Mouse (Mus musculus) intestine, embryonic 14.5 days (tissue): ENCODE measurements around the gene Vwa3a. TPM values are rescaled to one million over a fixed set of nuclear protein-coding genes. Genes with fewer than 3 reads are reported as not detected.

Experiments used
- ATAC-seq: fragments of 200-750 bp; cut with Nextera tagmentation; replicated peaks from 2 replicates; pipeline ENCODE4 v1.8.0; 2017; ENCODE audit warnings: low read depth, moderate number of reproducible peaks, moderate TSS enrichment, moderate library complexity; ENCODE audit not compliant: low FRiP score, low TSS enrichment
- DNase-seq: peaks from one replicate; pipeline ENCODE4 v3.0.0-alpha.2; 2018; ENCODE audit warnings: low spot score
- H3K27ac ChIP-seq: fragments of 300-500 bp; sonication (generic); 2 replicates; pipeline ENCODE4 v1.5.1; 2014; ENCODE audit warnings: low read depth, mild to moderate bottlenecking, control low read depth
- H3K27me3 ChIP-seq: fragments of 300-500 bp; sonication (generic); replicated peaks from 2 replicates; pipeline ENCODE4 v1.6.1; 2014; ENCODE audit warnings: low read length, control low read depth; ENCODE audit not compliant: control insufficient read depth, insufficient read depth
- H3K36me3 ChIP-seq: fragments of 300-500 bp; sonication (generic); 2 replicates; pipeline ENCODE4 v1.6.1; 2014; ENCODE audit warnings: low read length, control low read depth; ENCODE audit not compliant: control insufficient read depth, insufficient read depth
- H3K4me1 ChIP-seq: fragments of 300-500 bp; sonication (generic); replicated peaks from 2 replicates; pipeline ENCODE4 v1.6.1; 2014; ENCODE audit warnings: low read length, control low read depth, mixed read lengths; ENCODE audit not compliant: control insufficient read depth, insufficient read depth
- H3K4me2 ChIP-seq: fragments of 300-500 bp; sonication (generic); 2 replicates; pipeline ENCODE4 v1.6.1; 2014; ENCODE audit warnings: low read length
- H3K4me3 ChIP-seq: fragments of 300-500 bp; sonication (generic); 2 replicates; pipeline ENCODE4 v1.5.1; 2014; ENCODE audit warnings: low read depth, low read length, control low read depth, mixed read lengths
- H3K9ac ChIP-seq: fragments of 300-500 bp; sonication (generic); 2 replicates; pipeline ENCODE4 v1.6.1; 2014; ENCODE audit warnings: mild to moderate bottlenecking, low read length
- H3K9me3 ChIP-seq: fragments of 300-500 bp; sonication (generic); 2 replicates; pipeline ENCODE4 v1.6.1; 2016; ENCODE audit warnings: low read length, control low read depth; ENCODE audit not compliant: control insufficient read depth
- WGBS: fragments of 180-500 bp; shearing (Covaris S2); extraction: QIAGEN DNeasy Blood & Tissue Kit; methylation state at CpG from one replicate; pipeline ENCODE4 v1.1.7; 2014; 5-methylcytosine and 5-hydroxymethylcytosine counted together
- polyA plus RNA-seq: library from polyadenylated mRNA; unstranded; fragments of >200 nt; fragmentation: Nextera tagmentation; extraction: Ambion mirVana; gene quantifications from 2 replicates; pipeline ENCODE4 v1.2.1, GENCODE M21; 2014

The Vwa3a gene
- polyA plus RNA-seq, 1 experiment from 2014 or later, result 0.32 TPM

GRCm38 (mm10) chr7:120751906-120752305, 12.8 kb downstream of the Vwa3a start:
- H3K4me3 ChIP-seq, result no peak overlapping the region
- no peaks in the 10 kb centered on the region for H3K4me1 ChIP-seq
- 84% methylated on average over 7 of the region's 7 CpGs for WGBS
- H3K27me3 ChIP-seq, result no peaks in the 10 kb centered on the region
- no peak overlapping the region for H3K4me2 ChIP-seq
- DNase-seq (no peak), ATAC-seq (no peak)
- H3K9me3 ChIP-seq, result no peaks in the 10 kb centered on the region
- H3K36me3 ChIP-seq, result no peaks in the 10 kb centered on the region
- no peak overlapping the region for H3K27ac ChIP-seq
- no peak overlapping the region for H3K9ac ChIP-seq

- Histone ChIP-seq H3K36me3 (no peaks in the 10 kb centered on the region), H3K27ac (no peak overlapping the region), H3K9ac (no peak overlapping the region), H3K4me1 (no peaks in the 10 kb centered on the region), H3K4me2 (no peak overlapping the region), H3K9me3 (no peaks in the 10 kb centered on the region), H3K27me3 (no peaks in the 10 kb centered on the region), H3K4me3 (no peak overlapping the region)
- peak; percentile 93 for DNase-seq
- peak; percentile 78; the same call in 1 of the 2 replicates for ATAC-seq
- WGBS, result 9% methylated on average over 5 of the region's 5 CpGs
Observed at GRCm38 (mm10) chr7:120754671-120755070, 15.6 kb downstream of the Vwa3a start.

DNA sequence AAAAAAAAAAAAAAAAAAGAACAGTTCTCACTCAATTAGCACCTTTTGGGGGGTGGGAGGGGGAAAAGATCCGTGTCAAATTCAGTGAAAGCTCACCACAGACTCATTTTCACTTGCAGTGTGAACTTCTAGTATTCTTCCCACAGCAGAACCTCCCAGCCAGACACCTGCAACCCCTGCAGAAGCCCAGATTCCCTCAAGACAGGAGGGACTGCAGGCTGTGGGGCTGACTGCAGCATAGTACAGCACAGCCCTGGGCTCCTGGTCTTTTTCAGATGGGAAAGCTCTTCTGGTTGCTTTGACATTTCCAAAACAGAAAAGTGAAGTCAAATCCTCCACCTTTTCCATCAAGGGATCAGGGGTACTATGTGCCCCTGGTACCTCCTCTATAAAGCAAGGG, 28.3 kb downstream of the Vwa3a start:
- Histone ChIP-seq H3K4me1 (no peaks in the 10 kb centered on the region; the same call in 1 of the 2 replicates), H3K36me3 (no peaks in the 10 kb centered on the region), H3K27me3 (no peaks in the 10 kb centered on the region), H3K27ac (no peak overlapping the region), H3K9ac (no peak overlapping the region), H3K4me3 (no peak overlapping the region), H3K9me3 (no peaks in the 10 kb centered on the region), H3K4me2 (no peak overlapping the region)
- WGBS, result 0% methylated on average over 1 of the region's 1 CpGs
- DNase-seq (no peak), ATAC-seq (no peak)

- Histone ChIP-seq H3K4me2 (no peak overlapping the region), H3K4me1 (no peaks in the 10 kb centered on the region; the same call in 1 of the 2 replicates), H3K27me3 (no peaks in the 10 kb centered on the region), H3K4me3 (no peak overlapping the region), H3K36me3 (no peaks in the 10 kb centered on the region), H3K27ac (no peak overlapping the region), H3K9me3 (no peaks in the 10 kb centered on the region), H3K9ac (no peak overlapping the region)
- WGBS, result 52% methylated on average over 1 of the region's 1 CpGs
- DNase-seq (no peak), ATAC-seq (no peak)
Observed at GRCm38 (mm10) chr7:120771389-120771788, 32.3 kb downstream of the Vwa3a start.

- DNase-seq, result no peak
- WGBS, result 61% methylated on average over 2 of the region's 2 CpGs
- no peak for ATAC-seq
Observed at GRCm38 (mm10) chr7:120778012-120778411, 38.9 kb downstream of the Vwa3a start.

DNA sequence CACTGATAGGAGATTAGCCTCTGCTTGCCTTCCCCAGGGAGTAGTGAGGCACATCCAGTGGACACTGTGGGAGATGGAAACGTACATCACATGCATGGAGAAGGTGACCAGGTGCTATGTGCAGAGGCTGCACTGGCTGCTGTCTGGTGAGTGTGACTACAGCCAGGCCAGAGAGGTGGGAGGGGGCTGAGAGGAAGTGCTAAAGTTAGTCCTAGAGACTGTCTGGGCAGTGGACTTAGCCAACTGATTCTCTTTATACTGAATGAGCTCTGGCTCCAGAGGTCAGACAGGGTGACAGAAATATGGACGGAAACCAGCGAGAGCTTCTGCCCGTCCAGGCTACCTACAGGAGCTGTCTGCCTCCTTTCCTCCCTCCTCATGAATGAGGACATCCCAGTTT, 56.4 kb downstream of the Vwa3a start:
- no peak for ATAC-seq
- H3K4me1 ChIP-seq, result no peaks in the 10 kb centered on the region
- H3K9ac ChIP-seq, result no peak overlapping the region
- no peaks in the 10 kb centered on the region for H3K36me3 ChIP-seq
- no peak overlapping the region for H3K27ac ChIP-seq
- H3K4me3 ChIP-seq, result no peak overlapping the region
- no peaks in the 10 kb centered on the region for H3K9me3 ChIP-seq
- 64% methylated on average over 4 of the region's 4 CpGs for WGBS
- no peak for DNase-seq
- H3K4me2 ChIP-seq, result no peak overlapping the region
- no peaks in the 10 kb centered on the region for H3K27me3 ChIP-seq

More at GRCm38 (mm10) chr7:120778012-120778411, 38.9 kb downstream of the Vwa3a start:
- Histone ChIP-seq H3K27me3 (no peaks in the 10 kb centered on the region), H3K27ac (no peak overlapping the region), H3K4me3 (no peak overlapping the region), H3K9ac (no peak overlapping the region), H3K4me2 (no peak overlapping the region), H3K36me3 (no peaks in the 10 kb centered on the region), H3K9me3 (no peaks in the 10 kb centered on the region), H3K4me1 (no peaks in the 10 kb centered on the region)

DNA sequence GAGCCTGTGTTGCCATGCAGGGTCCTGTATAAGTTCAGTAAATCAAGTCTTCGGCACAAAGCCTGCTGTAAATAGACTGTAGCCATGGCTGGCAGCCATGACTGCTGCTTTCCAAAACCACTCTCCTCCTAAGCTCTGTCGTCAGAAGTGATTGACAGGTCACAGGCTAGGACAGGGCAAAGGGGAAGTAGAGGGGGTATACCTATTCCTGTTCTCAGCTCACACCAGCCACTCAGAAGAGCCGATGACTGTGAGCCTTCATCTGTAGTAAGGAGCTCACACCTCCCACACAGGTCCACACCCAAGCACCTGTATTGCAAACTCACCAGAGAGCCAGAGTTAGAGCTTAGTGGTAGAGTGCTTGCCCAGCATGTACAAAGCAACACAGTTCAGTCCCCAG, 57.3 kb downstream of the Vwa3a start:
- H3K4me2 ChIP-seq, result no peak overlapping the region
- H3K4me3 ChIP-seq, result no peak overlapping the region
- no peaks in the 10 kb centered on the region for H3K9me3 ChIP-seq
- H3K4me1 ChIP-seq, result no peaks in the 10 kb centered on the region
- H3K27me3 ChIP-seq, result no peaks in the 10 kb centered on the region
- ATAC-seq (no peak), DNase-seq (no peak)
- H3K9ac ChIP-seq, result no peak overlapping the region
- 69% methylated on average over 3 of the region's 3 CpGs for WGBS
- H3K27ac ChIP-seq, result no peak overlapping the region
- no peaks in the 10 kb centered on the region for H3K36me3 ChIP-seq

DNA sequence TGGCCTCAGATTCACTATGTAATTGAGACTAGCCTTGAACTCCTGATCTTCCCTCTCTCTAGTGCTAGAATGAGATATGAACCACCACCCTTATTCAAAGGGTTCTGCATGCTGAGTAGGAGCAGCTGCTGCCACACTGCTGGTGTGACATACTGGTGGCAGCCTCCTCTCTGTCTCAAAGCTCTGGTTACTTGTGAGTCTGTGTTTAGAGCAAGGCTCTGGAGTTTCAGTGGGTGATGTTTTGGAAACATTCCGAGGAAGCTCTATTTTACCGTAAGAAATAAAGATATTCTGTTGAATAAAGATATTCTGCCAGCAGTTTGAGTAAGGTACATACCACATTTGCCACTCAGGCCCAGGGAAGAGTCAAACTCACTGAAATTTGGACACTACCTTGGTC, 64.2 kb downstream of the Vwa3a start:
- ATAC-seq, result no peak

DNA sequence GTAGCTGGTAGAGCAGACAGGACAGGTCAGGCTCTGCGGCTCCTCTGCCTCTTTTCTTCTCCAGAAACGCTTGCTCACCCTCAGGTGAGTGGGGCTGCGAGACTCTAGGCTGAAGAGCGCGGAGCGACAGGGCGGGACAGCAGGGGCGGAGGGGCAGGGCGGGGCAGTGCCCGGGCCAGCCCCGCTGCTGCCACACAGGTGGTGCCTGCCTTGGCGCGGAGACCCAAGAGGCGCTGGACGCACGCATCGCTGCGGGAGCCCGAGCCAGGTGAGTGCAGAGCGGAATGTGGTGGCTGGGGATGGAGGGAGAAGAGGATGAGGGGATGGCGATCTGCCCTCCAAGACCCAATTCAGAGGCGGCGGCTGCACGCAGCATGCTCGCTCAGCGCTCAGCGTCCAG, 70.6 kb downstream of the Vwa3a start:
- no peaks in the 10 kb centered on the region for H3K36me3 ChIP-seq
- DNase-seq, result no peak
- 0 out of 2 replicates have a peak, but pooled peaks cover 5% of the 10 kb centered on the region for H3K27me3 ChIP-seq
- H3K4me1 ChIP-seq, result no peaks in the 10 kb centered on the region
- H3K9ac ChIP-seq, result no peak overlapping the region
- no peaks in the 10 kb centered on the region for H3K9me3 ChIP-seq
- peak overlapping the region; percentile 20; the same call in 1 of the 2 replicates for H3K4me3 ChIP-seq
- peak; percentile 42; the same call in 1 of the 2 replicates for ATAC-seq
- peak overlapping the region; percentile 46 for H3K4me2 ChIP-seq
- 4% methylated on average over 26 of the region's 27 CpGs for WGBS
- no peak overlapping the region for H3K27ac ChIP-seq

More for the DNA sequence above, 64.2 kb downstream of the Vwa3a start:
- Histone ChIP-seq H3K36me3 (no peaks in the 10 kb centered on the region), H3K4me3 (no peak overlapping the region), H3K4me2 (no peak overlapping the region), H3K27ac (no peak overlapping the region), H3K27me3 (no peaks in the 10 kb centered on the region), H3K4me1 (no peaks in the 10 kb centered on the region), H3K9ac (no peak overlapping the region), H3K9me3 (no peaks in the 10 kb centered on the region)
- no peak for DNase-seq
- 98% methylated on average over 2 of the region's 2 CpGs for WGBS
